Mouse (Mus musculus) erythroblast, embryonic 14.5 days (primary cell): Measurements from ENCODE around the gene Abcc12. TPM values are rescaled to one million over a fixed set of nuclear protein-coding genes. Genes with fewer than 3 reads are reported as not detected.

ENCODE experiments used
- H3K27me3 ChIP-seq: 2 replicates; pipeline ENCODE4 v1.6.1; 2012; ENCODE audit warnings: inconsistent platforms; ENCODE audit not compliant: control insufficient read depth
- H3K36me3 ChIP-seq: 2 replicates; pipeline ENCODE4 v1.6.1; 2012; ENCODE audit warnings: mild to moderate bottlenecking, inconsistent platforms; ENCODE audit not compliant: control insufficient read depth
- H3K4me1 ChIP-seq: 2 replicates; pipeline ENCODE4 v1.6.1; 2012; ENCODE audit warnings: inconsistent platforms; ENCODE audit not compliant: control insufficient read depth
- H3K4me3 ChIP-seq: replicated peaks from 2 replicates; pipeline ENCODE3; 2012; ENCODE audit warnings: moderate library complexity, mild to moderate bottlenecking, inconsistent platforms
- H3K9me3 ChIP-seq: 2 replicates; pipeline ENCODE4 v1.6.1; 2012; ENCODE audit warnings: low read length, inconsistent platforms, mixed read lengths; ENCODE audit not compliant: control insufficient read depth
- GATA1 ChIP-seq: IDR thresholded peaks from 2 replicates; pipeline ENCODE4 v1.6.1; 2012; ENCODE audit warnings: low read length, inconsistent platforms, mixed read lengths
- TAL1 ChIP-seq: IDR thresholded peaks from 3 replicates; pipeline ENCODE4 v1.6.1; 2012; ENCODE audit warnings: low read length, inconsistent platforms, mixed read lengths
- polyA plus RNA-seq: library from polyadenylated mRNA; stranded (reverse); fragments of >175 nt; gene quantifications from 2 replicates; pipeline ENCODE4 v1.2.3, GENCODE M21; 2012

The Abcc12 gene
- polyA plus RNA-seq, 1 experiment = not detected

- Histone ChIP-seq H3K36me3 (no peaks in the 10 kb centered on the region), H3K4me3 (no peak overlapping the region), H3K27me3 (no peaks in the 10 kb centered on the region), H3K4me1 (no peaks in the 10 kb centered on the region; the same call in 1 of the 2 replicates), H3K9me3 (no peaks in the 10 kb centered on the region)
- TF ChIP-seq TAL1 (no peak), GATA1 (no peak)
Observed at GRCm38 (mm10) chr8:86495056-86495455, 85.4 kb downstream of the Abcc12 start.

DNA sequence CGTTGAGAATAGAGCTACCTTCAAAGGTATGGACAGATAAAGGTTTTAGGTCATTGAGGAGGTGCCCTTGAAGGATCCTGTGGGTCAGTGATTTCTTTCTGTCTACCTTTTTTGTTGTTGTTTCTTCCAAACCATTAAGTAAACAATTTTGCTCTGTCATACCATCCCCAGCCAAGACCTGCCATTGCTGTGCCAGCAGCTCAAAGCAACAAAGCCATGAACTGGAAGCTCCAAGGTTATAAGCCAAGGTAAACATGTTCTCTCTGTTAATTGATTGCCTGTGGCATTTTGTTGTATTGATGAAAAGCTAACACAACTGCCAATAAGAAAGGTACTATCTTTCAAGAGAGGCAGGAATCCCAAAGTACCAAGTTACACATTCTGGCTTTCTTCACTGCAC is 86.6 kb downstream of the Abcc12 start:
- Histone ChIP-seq H3K27me3 (no peaks in the 10 kb centered on the region), H3K36me3 (no peaks in the 10 kb centered on the region), H3K4me3 (no peak overlapping the region), H3K4me1 (no peaks in the 10 kb centered on the region; the same call in 1 of the 2 replicates), H3K9me3 (no peaks in the 10 kb centered on the region)
- TF ChIP-seq TAL1 (no peak), GATA1 (no peak)

- H3K4me3 ChIP-seq = no peak overlapping the region
- H3K9me3 ChIP-seq = no peaks in the 10 kb centered on the region
- no peaks in the 10 kb centered on the region for H3K4me1 ChIP-seq
- no peaks in the 10 kb centered on the region for H3K36me3 ChIP-seq
- H3K27me3 ChIP-seq = no peaks in the 10 kb centered on the region
- TF ChIP-seq TAL1 = no peak
- no peak for TF ChIP-seq GATA1
Observed at GRCm38 (mm10) chr8:86485411-86485810, 95.1 kb downstream of the Abcc12 start.

GRCm38 (mm10) chr8:86484244-86484643 is 96.2 kb downstream of the Abcc12 start:
- H3K4me3 ChIP-seq = no peak overlapping the region
- TF ChIP-seq TAL1 (no peak), GATA1 (no peak)

GRCm38 (mm10) chr8:86482116-86482515 is 98.4 kb downstream of the Abcc12 start:
- no peak for TF ChIP-seq TAL1
- TF ChIP-seq GATA1 = no peak
- no peaks in the 10 kb centered on the region for H3K36me3 ChIP-seq
- no peaks in the 10 kb centered on the region for H3K4me1 ChIP-seq
- H3K9me3 ChIP-seq = no peaks in the 10 kb centered on the region
- no peak overlapping the region for H3K4me3 ChIP-seq
- H3K27me3 ChIP-seq = no peaks in the 10 kb centered on the region

More at GRCm38 (mm10) chr8:86484244-86484643, 96.2 kb downstream of the Abcc12 start:
- Histone ChIP-seq H3K9me3 (no peaks in the 10 kb centered on the region), H3K4me1 (no peaks in the 10 kb centered on the region), H3K27me3 (no peaks in the 10 kb centered on the region), H3K36me3 (no peaks in the 10 kb centered on the region)

DNA sequence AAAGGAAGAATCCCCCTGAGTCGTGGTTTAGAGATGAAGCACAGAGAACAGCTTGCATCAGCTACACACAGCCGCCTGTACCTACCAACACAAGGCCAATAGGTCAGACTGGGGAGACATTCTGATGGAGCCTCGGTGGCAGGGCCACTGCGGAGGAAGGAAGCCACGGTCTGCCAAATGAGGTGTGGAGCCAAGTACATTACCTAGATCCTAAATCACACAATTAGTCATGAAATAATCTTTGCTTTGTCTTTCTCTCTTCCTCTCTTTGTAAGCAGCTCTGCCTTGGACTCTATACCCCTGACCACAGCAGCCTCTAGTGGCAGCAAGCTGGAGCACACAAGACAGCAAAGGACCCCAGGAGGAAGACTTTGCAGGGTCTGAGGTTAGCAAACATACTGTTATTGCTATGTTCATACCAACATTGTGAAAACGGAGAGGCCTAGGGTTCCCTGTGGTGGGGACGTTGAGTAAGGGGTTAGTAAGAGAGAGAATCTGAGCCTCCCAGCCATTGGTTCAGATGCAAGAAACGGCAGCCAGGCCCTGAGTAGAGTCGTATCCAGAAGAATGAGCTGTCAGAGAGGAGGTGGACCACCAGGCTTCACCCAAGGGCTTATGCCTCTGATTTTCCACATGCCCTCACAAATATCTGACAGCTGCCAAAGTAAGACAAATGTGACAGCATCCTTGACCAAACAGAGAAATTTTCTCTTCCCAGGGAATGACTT is 104.6 kb downstream of the Abcc12 start:
- H3K27me3 ChIP-seq = no peaks in the 10 kb centered on the region
- H3K36me3 ChIP-seq = no peaks in the 10 kb centered on the region
- H3K4me1 ChIP-seq = no peaks in the 10 kb centered on the region
- TF ChIP-seq GATA1 = no peak
- no peak for TF ChIP-seq TAL1
- no peak overlapping the region for H3K4me3 ChIP-seq
- H3K9me3 ChIP-seq = no peaks in the 10 kb centered on the region

DNA sequence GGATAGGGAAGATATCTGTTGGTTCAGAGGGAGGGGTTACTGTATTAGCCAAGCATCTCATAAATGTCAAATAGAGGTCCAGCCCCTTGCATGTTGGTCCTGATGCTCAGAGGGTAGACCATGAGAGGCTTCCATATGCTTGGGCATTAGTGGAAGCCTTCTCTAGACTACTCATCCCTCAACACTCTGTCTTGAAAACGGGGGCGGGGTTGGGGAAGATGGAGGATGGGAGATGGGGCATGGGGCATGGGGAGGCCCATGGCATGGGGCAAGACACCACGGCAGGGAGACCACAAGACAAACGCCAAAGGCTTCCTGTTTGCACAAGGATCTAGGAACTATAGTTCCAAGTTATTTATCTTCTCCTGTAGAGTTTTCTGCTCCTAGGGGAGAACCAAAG is 106.0 kb downstream of the Abcc12 start:
- Histone ChIP-seq H3K27me3 (no peaks in the 10 kb centered on the region), H3K4me1 (no peaks in the 10 kb centered on the region), H3K9me3 (no peaks in the 10 kb centered on the region), H3K36me3 (no peaks in the 10 kb centered on the region), H3K4me3 (no peak overlapping the region)
- TF ChIP-seq TAL1 = no peak
- TF ChIP-seq GATA1 = no peak

- H3K4me3 ChIP-seq = no peak overlapping the region
- H3K27me3 ChIP-seq = no peaks in the 10 kb centered on the region
- no peaks in the 10 kb centered on the region for H3K9me3 ChIP-seq
- no peaks in the 10 kb centered on the region for H3K4me1 ChIP-seq
- H3K36me3 ChIP-seq = no peaks in the 10 kb centered on the region
- no peak for TF ChIP-seq GATA1
- no peak for TF ChIP-seq TAL1
Observed at GRCm38 (mm10) chr8:86473121-86473520, 107.4 kb downstream of the Abcc12 start.

DNA sequence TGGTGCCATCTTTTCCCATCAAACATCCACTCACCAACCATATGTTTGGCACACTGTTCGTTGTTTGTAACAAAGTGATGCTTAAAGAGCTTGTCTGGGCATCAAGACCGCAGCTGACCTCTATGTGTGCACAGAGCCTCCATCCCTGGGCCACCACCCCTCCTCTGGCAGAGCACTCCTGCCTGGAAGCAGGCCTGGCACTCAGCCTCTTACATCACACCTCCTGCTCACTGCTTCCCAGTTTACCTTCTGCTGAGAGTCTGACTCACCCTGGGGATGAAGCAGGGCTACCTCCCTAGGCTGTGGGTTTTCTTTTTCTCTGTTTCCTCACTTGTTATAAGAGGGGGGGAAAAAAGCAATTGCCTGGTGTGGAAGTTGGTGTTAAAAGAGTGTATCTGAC is 109.8 kb downstream of the Abcc12 start:
- H3K9me3 ChIP-seq = no peaks in the 10 kb centered on the region
- no peaks in the 10 kb centered on the region for H3K36me3 ChIP-seq
- no peaks in the 10 kb centered on the region for H3K27me3 ChIP-seq
- TF ChIP-seq TAL1 (no peak), GATA1 (no peak)
- H3K4me3 ChIP-seq = no peak overlapping the region
- H3K4me1 ChIP-seq = no peaks in the 10 kb centered on the region

GRCm38 (mm10) chr8:86463215-86463614 is 117.3 kb downstream of the Abcc12 start:
- TF ChIP-seq TAL1 (no peak), GATA1 (no peak)
- Histone ChIP-seq H3K36me3 (no peaks in the 10 kb centered on the region), H3K9me3 (no peaks in the 10 kb centered on the region), H3K4me1 (no peaks in the 10 kb centered on the region), H3K4me3 (no peak overlapping the region), H3K27me3 (no peaks in the 10 kb centered on the region)
